Mouse (Mus musculus) cerebellum, adult 2 months (tissue): ENCODE measurements around the gene Ncbp2. TPM values are rescaled to one million over a fixed set of nuclear protein-coding genes. Genes with fewer than 3 reads are reported as not detected.

Experiments
- DNase-seq, 2 experiments: peaks; one replicate each; pipeline ENCODE4 v3.0.0; 2021
- H3K27ac ChIP-seq: fragments of 200-500 bp; 2 replicates; pipeline ENCODE4 v1.5.1; 2012; ENCODE audit warnings: low read length, control low read depth, inconsistent platforms; ENCODE audit not compliant: insufficient read depth
- H3K27me3 ChIP-seq: fragments of 200-500 bp; 2 replicates; pipeline ENCODE4 v1.6.1; 2012; ENCODE audit warnings: inconsistent platforms, mild to moderate bottlenecking, low read length, moderate library complexity; ENCODE audit not compliant: control insufficient read depth, insufficient read depth
- H3K4me1 ChIP-seq: fragments of 200-500 bp; 2 replicates; pipeline ENCODE4 v1.6.1; 2011; ENCODE audit warnings: low read length; ENCODE audit not compliant: control insufficient read depth, insufficient read depth
- H3K4me3 ChIP-seq: fragments of 200-500 bp; replicated peaks from 2 replicates; pipeline ENCODE3; 2011; ENCODE audit warnings: mild to moderate bottlenecking, low read depth, low read length, control low read depth; ENCODE audit not compliant: insufficient read depth
- CTCF ChIP-seq: fragments of 200-500 bp; IDR thresholded peaks from 2 replicates; pipeline ENCODE4 v1.5.1; 2011; ENCODE audit warnings: low read depth, mild to moderate bottlenecking, control low read depth, low read length, moderate library complexity, borderline replicate concordance; ENCODE audit not compliant: insufficient read depth
- POLR2A ChIP-seq: fragments of 200-500 bp; IDR thresholded peaks from 2 replicates; pipeline ENCODE4 v1.6.1; 2011; ENCODE audit warnings: low read length, control low read depth, borderline replicate concordance; ENCODE audit not compliant: insufficient read depth
- WGBS: fragments of 180-500 bp; shearing (Covaris S2); methylation state at CpG from one replicate; pipeline ENCODE4 v1.1.7; 2018; 5-methylcytosine and 5-hydroxymethylcytosine counted together
- polyA plus RNA-seq: library from polyadenylated mRNA; depleted of rRNA; stranded (reverse); fragments of >200 nt; gene quantifications from 2 replicates; pipeline ENCODE4 v1.2.3, GENCODE M21; 2012; rRNA removed

The Ncbp2 gene
- 74.0 and 86.5 TPM in 2 replicates for polyA plus RNA-seq

DNA sequence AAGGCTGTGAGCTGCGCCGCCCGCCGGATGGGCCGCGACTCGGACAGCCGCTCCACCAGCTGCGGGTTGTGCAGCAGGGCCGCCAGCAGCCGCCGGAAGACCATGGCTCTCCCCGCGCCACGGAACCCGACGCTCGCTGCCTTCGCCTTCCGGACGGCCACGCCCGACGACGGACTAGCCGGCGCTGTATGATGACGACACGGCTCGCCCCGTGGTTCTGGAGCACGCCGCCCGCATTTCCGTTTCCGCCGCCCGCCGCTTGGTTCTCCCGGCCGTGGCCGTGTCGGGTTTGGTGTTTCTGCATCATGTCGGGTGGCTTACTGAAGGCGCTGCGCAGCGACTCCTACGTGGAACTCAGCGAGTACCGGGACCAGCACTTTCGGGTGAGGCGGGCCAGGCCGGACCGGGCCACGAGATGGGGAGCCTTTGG lies at the start of gene Ncbp2, which contains the start of gene 0610012G03Rik:
Ncbp2 (plus strand) TSS at position 169 of the 430 bp plus-strand sequence.
0610012G03Rik (minus strand) TSS at position 150 of the 430 bp plus-strand sequence.
- H3K4me3 ChIP-seq: peak within 1 kb of the TSS; percentile 91
- peak within 1 kb of the TSS; percentile 62 for H3K27ac ChIP-seq
- under 1% methylated on average over 55 of the region's 55 CpGs for WGBS
- TF ChIP-seq POLR2A (peak; percentile 92), CTCF (no peak)
- H3K4me1 ChIP-seq: peaks cover 26% of the 10 kb centered on the region
- H3K27me3 ChIP-seq: no peaks in the 10 kb centered on the region
- DNase-seq: peak; percentile 95 to 97

- 55% methylated on average over 18 of the region's 18 CpGs for WGBS
- DNase-seq: no peak
- TF ChIP-seq CTCF (no peak), POLR2A (no peak)
- Histone ChIP-seq H3K4me1 (peaks cover 18% of the 10 kb centered on the region), H3K27ac (no peak overlapping the region), H3K4me3 (no peak overlapping the region), H3K27me3 (no peaks in the 10 kb centered on the region)
Observed at GRCm38 (mm10) chr16:31898546-31899326, 49.6 kb upstream of the Ncbp2 start.

GRCm38 (mm10) chr16:31901886-31902285 lies 46.4 kb upstream of the Ncbp2 start:
- WGBS: 85% methylated on average over 1 of the region's 1 CpGs
- no peak for DNase-seq
- H3K4me3 ChIP-seq: no peak overlapping the region
- no peak overlapping the region for H3K27ac ChIP-seq
- H3K4me1 ChIP-seq: peaks cover 19% of the 10 kb centered on the region
- TF ChIP-seq CTCF: no peak
- no peak for TF ChIP-seq POLR2A
- H3K27me3 ChIP-seq: no peaks in the 10 kb centered on the region

GRCm38 (mm10) chr16:31903239-31903638 lies 45.1 kb upstream of the Ncbp2 start:
- H3K4me3 ChIP-seq: no peak overlapping the region
- 92% methylated on average over 8 of the region's 8 CpGs for WGBS
- no peak for DNase-seq
- H3K4me1 ChIP-seq: peaks cover 6% of the 10 kb centered on the region
- TF ChIP-seq POLR2A (no peak), CTCF (no peak)
- no peak overlapping the region for H3K27ac ChIP-seq
- H3K27me3 ChIP-seq: no peaks in the 10 kb centered on the region

- no peak for DNase-seq
- Histone ChIP-seq H3K27ac (no peak overlapping the region), H3K4me1 (peaks cover 3% of the 10 kb centered on the region; the same call in 1 of the 2 replicates), H3K27me3 (no peaks in the 10 kb centered on the region), H3K4me3 (no peak overlapping the region)
- 77% methylated on average over 4 of the region's 4 CpGs for WGBS
- TF ChIP-seq CTCF (peak; percentile 39), POLR2A (no peak)
Observed at GRCm38 (mm10) chr16:31905331-31905730, 43.0 kb upstream of the Ncbp2 start.

- no peak for DNase-seq
- TF ChIP-seq POLR2A: no peak
- no peak for TF ChIP-seq CTCF
- 52% methylated on average over 20 of the region's 20 CpGs for WGBS
- Histone ChIP-seq H3K27ac (no peak overlapping the region), H3K27me3 (no peaks in the 10 kb centered on the region), H3K4me3 (no peak overlapping the region), H3K4me1 (peaks cover 3% of the 10 kb centered on the region; the same call in 1 of the 2 replicates)
Observed at GRCm38 (mm10) chr16:31905891-31906825, 42.2 kb upstream of the Ncbp2 start.

DNA sequence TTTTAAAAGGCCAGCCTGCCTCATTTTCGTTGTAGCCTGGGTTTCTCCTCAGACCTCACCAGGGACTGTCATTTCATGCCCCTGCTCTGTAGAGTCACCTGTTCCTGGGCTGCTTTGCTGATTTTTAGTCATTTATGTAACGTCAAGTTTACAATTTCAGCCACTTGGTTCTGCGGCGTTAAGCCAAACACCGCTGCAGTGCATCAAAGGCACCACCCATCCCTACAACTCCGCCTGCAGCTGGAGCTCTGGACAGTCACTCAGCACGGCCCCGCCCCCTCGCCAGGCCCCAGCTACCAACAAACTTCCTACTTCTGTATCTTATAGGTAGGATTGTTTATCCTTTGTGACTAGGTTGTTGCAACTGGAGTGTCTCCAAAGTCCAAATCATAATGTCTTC lies 41.4 kb upstream of the Ncbp2 start:
- Histone ChIP-seq H3K27ac (no peak overlapping the region), H3K27me3 (no peaks in the 10 kb centered on the region), H3K4me3 (no peak overlapping the region), H3K4me1 (peaks cover 3% of the 10 kb centered on the region; the same call in 1 of the 2 replicates)
- no peak for DNase-seq
- no peak for TF ChIP-seq CTCF
- no peak for TF ChIP-seq POLR2A
- WGBS: 50% methylated on average over 9 of the region's 9 CpGs

- TF ChIP-seq CTCF: no peak
- no peak for TF ChIP-seq POLR2A
- WGBS: 69% methylated on average over 11 of the region's 11 CpGs
- H3K27ac ChIP-seq: no peak overlapping the region
- H3K4me3 ChIP-seq: no peak overlapping the region
- no peaks in the 10 kb centered on the region for H3K27me3 ChIP-seq
- no peak for DNase-seq
- H3K4me1 ChIP-seq: peaks cover 3% of the 10 kb centered on the region; the same call in 1 of the 2 replicates
Observed at GRCm38 (mm10) chr16:31908959-31909358, 39.4 kb upstream of the Ncbp2 start.
